Mouse (Mus musculus): ENCODE measurements at regions not wholly inside any gene's neighbourhood (a gene's known extent, or its start where the extent isn't known, plus 50 kb on each side); places are given as distances from the start of the nearest gene placed in this dataset.

- DNase-seq (ENCODE audit: low spot score) = no peak
These were observed 315.4 kb upstream of the Apob start for GRCm38 (mm10) chr12:7662027-7662426.

GRCm38 (mm10) chr12:7670114-7670513, 307.3 kb upstream of the Apob start:
- no peak for DNase-seq (ENCODE audit: low spot score)

- DNase-seq (ENCODE audit: low spot score) = no peak
These were observed 306.9 kb upstream of the Apob start for GRCm38 (mm10) chr12:7670561-7670960.

- DNase-seq (ENCODE audit: low spot score) = no peak
These were observed 285.5 kb upstream of the Apob start for GRCm38 (mm10) chr12:7691996-7692395.

GRCm38 (mm10) chr12:7698324-7698944, 279.0 kb upstream of the Apob start:
- no peak for DNase-seq (ENCODE audit: low spot score)

- DNase-seq (ENCODE audit: low spot score) = no peak
These were observed 268.3 kb upstream of the Apob start for GRCm38 (mm10) chr12:7709102-7709501.

- no peak for DNase-seq (ENCODE audit: low spot score)
These were observed 267.6 kb upstream of the Apob start for GRCm38 (mm10) chr12:7709872-7710271.

- DNase-seq (ENCODE audit: low spot score) = no peak
These were observed 262.4 kb upstream of the Apob start for GRCm38 (mm10) chr12:7715091-7715490.

- DNase-seq (ENCODE audit: low spot score) = no peak
These were observed 258.9 kb upstream of the Apob start for GRCm38 (mm10) chr12:7718556-7718955.

- DNase-seq (ENCODE audit: low spot score) = no peak
These were observed 258.4 kb upstream of the Apob start for GRCm38 (mm10) chr12:7719080-7719479.

- DNase-seq (ENCODE audit: low spot score) = no peak
These were observed 252.5 kb upstream of the Apob start for GRCm38 (mm10) chr12:7724992-7725391.

- DNase-seq (ENCODE audit: low spot score) = no peak
These were observed 239.4 kb upstream of the Apob start for GRCm38 (mm10) chr12:7738020-7738419.

GRCm38 (mm10) chr12:7738629-7739351, 238.7 kb upstream of the Apob start:
- DNase-seq (ENCODE audit: low spot score) = no peak

GRCm38 (mm10) chr12:7739352-7739994, 238.0 kb upstream of the Apob start:
- DNase-seq (ENCODE audit: low spot score) = no peak

- peak; percentile 33 for DNase-seq (ENCODE audit: low spot score)
These were observed 230.7 kb upstream of the Apob start for GRCm38 (mm10) chr12:7746708-7747107.

GRCm38 (mm10) chr12:7749319-7750238, 227.9 kb upstream of the Apob start:
- no peak for DNase-seq (ENCODE audit: low spot score)

GRCm38 (mm10) chr12:7754861-7755260, 222.6 kb upstream of the Apob start:
- DNase-seq (ENCODE audit: low spot score) = no peak

GRCm38 (mm10) chr12:7764795-7765697, 212.4 kb upstream of the Apob start:
- no peak for DNase-seq (ENCODE audit: low spot score)

GRCm38 (mm10) chr12:7774127-7774526, 203.3 kb upstream of the Apob start:
- no peak for DNase-seq (ENCODE audit: low spot score)

GRCm38 (mm10) chr12:7776335-7776734, 201.1 kb upstream of the Apob start:
- DNase-seq (ENCODE audit: low spot score) = no peak
